Mouse (Mus musculus): ENCODE data around the gene Rtp3.

The Rtp3 gene

GRCm38 (mm10) chr9:110990204-110990603 is at the start of gene Rtp3:
TSS of gene Rtp3 (minus strand) at chr9:110990583.
- no peak for DNase-seq (ENCODE audit: low spot score)

GRCm38 (mm10) chr9:111039966-111040365 is 49.6 kb upstream of the Rtp3 start:
- no peak for DNase-seq (ENCODE audit: low spot score)

GRCm38 (mm10) chr9:111033717-111034116 is 43.3 kb upstream of the Rtp3 start:
- DNase-seq (ENCODE audit: low spot score): no peak

GRCm38 (mm10) chr9:111026791-111027190 is 36.4 kb upstream of the Rtp3 start:
- DNase-seq (ENCODE audit: low spot score): no peak

GRCm38 (mm10) chr9:111019022-111019421 is 28.6 kb upstream of the Rtp3 start, which contains the start of gene Ltf:
TSS of gene Ltf (plus strand) at chr9:111019271.
- DNase-seq (ENCODE audit: low spot score): no peak

- DNase-seq (ENCODE audit: low spot score): no peak
Measured at GRCm38 (mm10) chr9:111015658-111016057, 25.3 kb upstream of the Rtp3 start.

- DNase-seq (ENCODE audit: low spot score): no peak
Measured at GRCm38 (mm10) chr9:111012041-111012440, 21.7 kb upstream of the Rtp3 start.

GRCm38 (mm10) chr9:111011550-111011949 is 21.2 kb upstream of the Rtp3 start:
- no peak for DNase-seq (ENCODE audit: low spot score)

GRCm38 (mm10) chr9:111009763-111010162 is 19.4 kb upstream of the Rtp3 start:
- DNase-seq (ENCODE audit: low spot score): no peak

- no peak for DNase-seq (ENCODE audit: low spot score)
Measured at GRCm38 (mm10) chr9:111006544-111006943, 16.2 kb upstream of the Rtp3 start.

GRCm38 (mm10) chr9:111003279-111003678 is 12.9 kb upstream of the Rtp3 start:
- DNase-seq (ENCODE audit: low spot score): peak; percentile 51

- no peak for DNase-seq (ENCODE audit: low spot score)
Measured at GRCm38 (mm10) chr9:111001621-111002020, 11.2 kb upstream of the Rtp3 start.

GRCm38 (mm10) chr9:110999856-111000255 is 9.5 kb upstream of the Rtp3 start:
- DNase-seq (ENCODE audit: low spot score): no peak

- DNase-seq (ENCODE audit: low spot score): no peak
Measured at GRCm38 (mm10) chr9:110999056-110999455, 8.7 kb upstream of the Rtp3 start.

GRCm38 (mm10) chr9:110997245-110997644 is 6.9 kb upstream of the Rtp3 start:
- peak; percentile 83 for DNase-seq (ENCODE audit: low spot score)

- peak; percentile 84 for DNase-seq (ENCODE audit: low spot score)
Measured at GRCm38 (mm10) chr9:110994716-110995172, 4.4 kb upstream of the Rtp3 start.

GRCm38 (mm10) chr9:110993281-110993709 is 2.9 kb upstream of the Rtp3 start:
- DNase-seq (ENCODE audit: low spot score): no peak

GRCm38 (mm10) chr9:110989543-110989942 is 840 bp downstream of the Rtp3 start:
- DNase-seq (ENCODE audit: low spot score): no peak

GRCm38 (mm10) chr9:110989141-110989540 is 1.2 kb downstream of the Rtp3 start:
- DNase-seq (ENCODE audit: low spot score): no peak

- no peak for DNase-seq (ENCODE audit: low spot score)
Measured at GRCm38 (mm10) chr9:110988078-110988477, 2.3 kb downstream of the Rtp3 start.

GRCm38 (mm10) chr9:110987331-110987730 is 3.1 kb downstream of the Rtp3 start:
- no peak for DNase-seq (ENCODE audit: low spot score)

- DNase-seq (ENCODE audit: low spot score): peak; percentile 31
Measured at GRCm38 (mm10) chr9:110985951-110986350, 4.4 kb downstream of the Rtp3 start.

GRCm38 (mm10) chr9:110985541-110985940 is 4.8 kb downstream of the Rtp3 start:
- DNase-seq (ENCODE audit: low spot score): no peak

- DNase-seq (ENCODE audit: low spot score): no peak
Measured at GRCm38 (mm10) chr9:110984096-110984495, 6.3 kb downstream of the Rtp3 start.

GRCm38 (mm10) chr9:110982351-110982750 is 8.0 kb downstream of the Rtp3 start:
- DNase-seq (ENCODE audit: low spot score): no peak
